Mouse (Mus musculus) gastrocnemius, adult 8-10 months (tissue): Measurements from ENCODE around the gene Sh3pxd2b. TPM values are rescaled to one million over a fixed set of nuclear protein-coding genes. Genes with fewer than 3 reads are reported as not detected.

Source experiments
- DNase-seq, 2 experiments: peaks; one replicate each; pipeline ENCODE4 v3.0.0; 2022; ENCODE audit warnings: low spot score in 2 of 2
- total RNA-seq, 4 experiments: library from RNA; stranded (reverse); gene quantifications; 2 replicates each; pipeline ENCODE4 v1.2.4; 2022

The Sh3pxd2b gene
- total RNA-seq, 4 experiments from 2014 or later = 1.7 to 2.8 (median 2.3) TPM

DNA sequence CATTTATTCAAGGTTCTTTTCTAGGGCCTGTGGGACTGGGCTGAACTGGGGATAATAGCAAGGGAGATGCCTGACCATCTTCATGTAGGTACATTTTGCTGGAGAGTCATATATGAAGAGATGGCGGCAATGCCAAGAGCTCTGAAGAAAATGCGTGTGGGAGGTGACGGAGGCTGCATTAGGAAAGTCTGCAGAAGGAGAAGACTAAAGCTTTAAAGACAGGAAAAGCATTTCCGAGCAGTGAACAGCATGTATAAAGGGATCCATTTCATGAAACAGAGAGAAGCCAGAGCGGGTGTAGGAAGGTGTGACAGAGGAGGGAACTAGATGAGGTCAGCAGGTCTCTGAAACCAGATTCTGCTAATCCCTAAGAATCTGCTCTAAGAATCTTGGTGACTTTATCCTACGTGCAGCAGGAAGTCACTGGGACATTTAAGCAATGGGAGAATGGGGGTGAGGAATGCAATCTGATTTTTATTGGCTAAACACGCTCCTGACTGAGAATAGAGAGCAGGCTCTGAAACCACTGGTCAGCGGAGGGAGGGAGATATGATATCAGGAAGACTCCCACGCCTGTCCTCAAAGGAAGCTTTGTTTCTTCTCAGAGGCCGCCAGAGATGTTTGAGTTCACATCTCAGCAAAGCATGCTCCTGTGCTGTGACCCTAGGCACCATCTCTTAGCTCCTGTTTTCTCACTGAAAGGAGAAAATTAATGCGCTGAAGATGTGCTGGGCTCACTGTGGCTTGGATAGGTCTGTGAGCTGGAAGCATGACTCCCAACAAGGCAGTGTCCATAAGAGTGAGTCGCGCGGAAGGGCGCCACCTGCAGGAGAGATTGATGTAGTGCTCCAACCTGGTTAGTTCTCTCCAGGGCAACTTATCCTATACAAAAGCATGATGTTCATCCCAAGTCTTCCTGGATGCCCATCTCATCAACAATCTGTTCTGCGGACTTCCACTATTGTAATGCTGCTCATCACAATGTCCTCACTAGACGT lies 6.8 kb upstream of the Sh3pxd2b start:
- no peak for DNase-seq

DNA sequence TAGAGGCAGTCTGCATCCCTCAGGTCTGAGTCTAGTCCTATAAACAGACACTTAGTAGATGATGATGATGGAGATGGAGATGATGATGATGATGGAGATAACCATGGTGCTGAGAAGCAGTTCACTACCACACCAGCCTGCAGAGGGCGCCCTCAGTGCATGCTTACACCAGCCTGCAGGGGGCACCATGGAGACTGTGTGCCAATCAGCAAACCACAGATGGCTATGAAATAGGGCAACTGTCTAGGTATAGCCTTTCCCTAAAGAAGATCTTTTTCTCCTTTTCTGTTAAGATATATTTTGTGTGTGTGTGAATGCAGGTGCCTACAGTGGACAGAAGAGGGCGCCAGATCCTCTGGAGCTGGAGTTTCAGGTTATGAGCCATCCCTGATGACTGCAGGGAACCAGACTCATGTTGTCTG lies 4.8 kb upstream of the Sh3pxd2b start:
- DNase-seq = peak in 1 of 2 experiments; percentile 52

DNA sequence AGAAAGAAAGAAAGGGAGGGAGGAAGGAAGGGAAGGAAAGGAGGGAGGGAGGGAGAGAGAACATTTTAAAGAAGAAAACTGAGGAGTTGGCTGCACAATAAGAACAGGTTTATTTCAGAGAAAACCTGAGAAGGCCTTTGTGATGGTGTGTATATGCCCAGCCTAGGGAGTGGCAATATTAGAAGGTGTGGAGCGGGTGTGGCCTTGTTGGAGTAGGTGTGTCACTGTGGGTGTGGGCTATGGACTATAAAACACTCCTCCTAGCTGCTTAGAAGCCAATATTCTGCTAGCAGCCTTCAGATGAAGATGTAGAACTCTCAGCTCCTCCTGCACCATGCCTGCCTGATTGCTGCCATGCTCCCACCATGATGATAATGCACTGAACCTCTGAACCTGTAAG lies 4.3 kb upstream of the Sh3pxd2b start:
- DNase-seq = no peak

GRCm38 (mm10) chr11:32345504-32346297 lies 1.9 kb upstream of the Sh3pxd2b start:
- no peak for DNase-seq

GRCm38 (mm10) chr11:32347264-32347606 lies 385 bp upstream of the Sh3pxd2b start:
- DNase-seq = no peak

DNA sequence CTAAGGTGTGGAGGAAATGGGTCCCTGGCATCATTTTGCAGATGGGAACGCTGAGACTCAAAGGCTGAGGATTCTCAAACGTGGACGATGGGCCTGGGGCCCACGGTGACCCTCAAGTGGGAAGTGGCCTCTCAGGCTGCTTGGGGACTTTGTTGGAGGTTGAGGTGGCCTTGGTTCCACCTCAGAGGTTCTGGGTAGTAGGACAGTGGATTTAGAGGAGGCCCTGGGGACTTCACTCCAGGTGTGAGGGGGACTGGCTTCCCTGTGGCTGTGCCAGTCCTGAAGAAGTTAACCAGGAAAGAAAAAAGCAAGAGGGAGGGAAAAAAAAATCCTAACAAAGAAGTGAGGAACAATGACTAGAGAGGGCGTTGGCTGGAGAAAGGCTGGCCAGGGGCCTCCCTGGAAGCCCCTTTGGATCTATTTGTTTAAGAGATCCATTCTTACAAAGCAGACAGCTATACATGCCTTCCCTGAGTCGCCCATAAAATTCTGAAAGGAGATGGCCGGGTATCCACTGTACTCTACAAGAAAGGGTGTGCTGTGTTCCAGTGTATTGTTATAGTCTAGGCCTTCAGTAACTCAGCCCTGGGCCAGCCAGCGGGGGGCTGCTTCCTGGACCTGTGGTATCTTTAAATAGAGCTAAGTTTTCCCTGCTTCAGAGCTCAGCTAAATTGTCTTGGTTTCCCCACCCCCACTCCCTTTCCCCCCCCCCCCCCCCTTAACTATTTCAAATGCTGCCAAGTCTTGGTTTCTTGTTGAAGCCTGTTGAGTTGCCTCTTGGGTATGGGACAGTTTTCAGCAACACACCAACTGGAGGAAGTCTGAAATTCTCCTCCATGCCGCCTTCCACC lies 1.0 kb downstream of the Sh3pxd2b start:
- no peak for DNase-seq

GRCm38 (mm10) chr11:32349284-32349953 lies 1.8 kb downstream of the Sh3pxd2b start:
- DNase-seq = no peak

DNA sequence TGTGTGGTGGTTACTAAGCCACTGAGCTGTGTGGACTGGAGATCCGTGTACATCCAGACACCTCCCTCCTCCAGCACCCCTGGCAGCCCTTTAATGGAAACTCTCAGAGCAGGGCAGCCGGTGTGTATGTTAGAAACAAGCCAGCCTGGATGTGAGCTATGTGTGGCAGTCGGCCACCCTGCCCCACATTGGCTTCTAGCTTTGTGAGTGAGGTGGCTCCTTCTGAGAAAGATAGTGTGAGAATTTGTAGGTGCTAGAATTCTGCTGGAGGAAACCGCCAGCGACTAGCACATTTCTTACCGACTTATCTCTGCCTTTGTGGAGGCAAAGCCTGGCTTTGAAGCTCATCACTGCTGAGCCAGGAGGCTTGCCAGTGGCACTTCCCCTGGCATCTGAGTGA lies 5.3 kb downstream of the Sh3pxd2b start:
- no peak for DNase-seq

- no peak for DNase-seq
Measured at GRCm38 (mm10) chr11:32355377-32355776, 7.8 kb downstream of the Sh3pxd2b start.

DNA sequence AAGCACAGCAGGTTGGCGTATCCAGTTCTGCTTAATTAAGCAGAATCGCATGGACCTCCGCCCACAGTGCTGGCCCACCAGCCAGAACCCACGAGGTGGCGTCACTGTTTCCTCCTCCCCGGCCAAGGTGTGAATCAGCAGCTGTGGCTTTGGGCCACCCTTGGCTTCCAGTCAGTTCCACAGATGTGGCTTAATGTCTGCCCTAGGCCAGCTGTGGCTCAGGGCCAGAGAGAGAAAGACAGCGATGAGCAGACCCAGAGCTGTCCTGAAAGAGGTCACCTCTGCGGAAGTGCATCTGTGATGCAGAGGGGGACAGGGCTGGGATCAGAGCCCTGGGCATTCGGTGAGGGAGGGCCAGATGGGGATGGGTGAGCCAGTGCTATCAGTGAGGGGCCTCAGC lies 10.1 kb downstream of the Sh3pxd2b start:
- DNase-seq = peak; percentile 86 to 88

DNA sequence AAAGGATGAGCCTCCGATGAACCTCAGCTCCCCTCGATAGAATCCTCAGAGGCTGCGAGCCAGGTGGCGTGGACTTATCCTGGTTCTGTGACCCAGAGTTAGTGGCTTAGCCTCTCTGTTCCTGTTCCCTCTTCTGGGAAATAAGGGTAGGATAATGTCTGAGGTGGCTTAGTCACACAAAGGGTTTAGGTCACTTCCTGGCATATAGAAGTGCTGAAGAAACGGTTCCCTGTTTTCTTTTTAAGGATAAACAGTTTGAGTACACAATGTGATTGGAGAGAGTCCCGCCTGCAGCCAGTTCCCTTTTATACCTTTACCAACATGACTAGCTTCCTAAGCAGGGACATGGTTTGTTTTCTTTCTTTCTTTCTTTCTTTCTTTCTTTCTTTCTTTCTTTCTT lies 10.8 kb downstream of the Sh3pxd2b start:
- DNase-seq = no peak

- DNase-seq = no peak
Measured at GRCm38 (mm10) chr11:32359566-32359965, 11.9 kb downstream of the Sh3pxd2b start.

- no peak for DNase-seq
Measured at GRCm38 (mm10) chr11:32361774-32362173, 14.2 kb downstream of the Sh3pxd2b start.

- DNase-seq = no peak
Measured at GRCm38 (mm10) chr11:32363188-32363587, 15.6 kb downstream of the Sh3pxd2b start.

DNA sequence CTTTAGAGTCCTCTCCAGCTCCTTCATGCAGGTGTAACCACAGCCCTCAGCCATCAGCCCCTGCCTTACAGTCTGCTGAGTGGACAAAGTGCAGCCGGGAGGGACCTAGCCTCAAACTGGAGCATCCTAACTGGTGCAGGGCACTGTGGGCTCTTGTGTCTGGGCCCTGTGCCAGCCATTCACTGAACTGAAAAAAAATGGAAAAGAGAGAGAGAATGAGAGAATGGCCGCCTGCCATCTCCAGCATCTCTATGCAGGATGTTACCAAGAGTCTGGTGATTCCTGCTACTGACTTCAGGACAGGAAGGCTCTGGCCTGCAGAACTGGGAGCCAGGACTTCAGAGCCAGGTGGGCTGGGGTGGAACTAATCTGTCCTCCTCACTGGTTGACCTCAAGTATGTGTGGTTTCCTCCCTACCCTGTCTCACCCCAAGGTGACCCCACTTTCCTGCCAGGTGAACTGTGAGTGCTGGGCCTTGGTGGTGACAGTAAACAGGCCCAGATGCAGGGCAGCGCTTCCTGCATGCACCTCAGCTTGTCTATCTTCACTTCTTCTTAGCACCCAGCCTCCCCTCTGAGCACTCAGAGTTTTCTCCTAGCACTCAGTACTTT lies 16.1 kb downstream of the Sh3pxd2b start:
- no peak for DNase-seq

DNA sequence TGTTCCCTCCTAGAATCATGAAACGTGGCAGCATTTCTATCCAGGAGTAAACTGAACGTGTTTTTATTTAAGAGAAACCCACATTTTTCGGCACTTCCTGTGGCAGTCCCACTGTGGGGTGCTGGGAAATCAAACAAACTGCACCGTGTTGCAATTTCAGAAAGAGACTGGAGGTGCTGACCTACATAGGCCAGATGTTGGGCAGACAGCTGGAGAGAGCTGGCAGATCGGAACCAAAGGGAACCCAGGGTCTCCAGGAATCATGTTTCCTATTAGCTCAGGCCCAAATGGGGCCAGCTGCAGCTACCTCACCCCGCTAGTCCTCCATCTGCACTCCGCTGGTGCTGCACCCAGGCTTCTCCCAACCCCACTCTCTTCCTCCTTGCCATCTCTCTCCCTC lies 16.8 kb downstream of the Sh3pxd2b start:
- peak; percentile 22 to 40 for DNase-seq

DNA sequence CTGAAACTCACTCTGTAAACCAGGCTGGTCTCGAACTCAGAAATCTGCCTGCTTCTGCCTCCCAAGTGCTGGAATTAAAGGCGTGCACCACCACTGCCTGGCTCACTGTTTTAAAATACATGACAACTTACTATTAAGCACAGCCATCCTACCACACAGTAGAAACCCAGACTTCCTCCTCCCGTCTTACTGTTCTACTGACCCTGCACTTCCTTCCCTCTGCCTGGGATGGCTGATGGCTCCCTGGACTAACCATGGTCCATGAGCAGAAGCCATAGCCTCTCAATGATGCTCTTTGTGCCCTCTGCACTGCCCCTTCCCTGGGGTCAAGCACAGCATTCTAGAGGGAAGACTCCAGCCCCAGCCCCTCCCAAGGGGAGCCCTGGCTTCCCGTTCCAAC lies 17.9 kb downstream of the Sh3pxd2b start:
- no peak for DNase-seq

DNA sequence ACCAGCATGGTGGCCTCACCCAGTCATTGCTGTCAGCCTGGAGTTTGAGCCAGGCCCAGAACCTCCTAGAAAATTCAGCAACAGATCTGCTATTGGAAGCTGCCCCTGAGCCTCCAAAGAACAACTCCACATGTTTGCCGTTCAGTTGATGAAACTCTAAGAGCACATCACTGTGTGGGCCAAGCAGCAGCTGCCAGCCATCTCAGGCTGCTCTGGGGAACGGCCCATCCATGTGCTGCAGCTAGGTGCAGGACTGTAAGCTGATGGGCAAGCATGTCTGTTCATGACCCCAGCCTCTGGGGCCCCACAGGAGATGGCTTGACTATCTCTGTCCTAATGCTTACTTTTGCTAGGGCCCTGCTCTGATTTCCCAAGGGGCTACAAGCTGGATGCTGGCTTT lies 19.4 kb downstream of the Sh3pxd2b start:
- no peak for DNase-seq

- DNase-seq = no peak
Measured at GRCm38 (mm10) chr11:32368986-32369385, 21.4 kb downstream of the Sh3pxd2b start.

DNA sequence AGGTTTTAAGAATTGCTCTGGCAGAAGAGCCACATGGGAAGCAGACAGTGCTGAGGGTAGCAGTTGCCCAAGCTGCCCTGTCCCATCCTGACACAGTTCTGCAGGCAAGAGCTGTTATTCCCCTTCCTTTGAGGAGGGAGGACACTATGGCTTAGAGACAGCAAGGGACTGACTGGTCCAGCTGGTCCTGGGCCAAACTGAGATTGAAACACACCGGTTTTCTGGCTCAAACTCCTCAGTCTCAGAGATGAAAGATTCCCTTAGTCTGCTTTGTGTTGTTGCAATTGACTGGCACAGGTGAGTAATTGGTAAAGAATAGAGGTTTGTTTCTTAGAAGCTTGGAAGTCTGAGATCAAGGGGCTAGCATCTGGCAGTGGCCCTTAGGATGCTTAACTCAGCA lies 23.3 kb downstream of the Sh3pxd2b start:
- no peak for DNase-seq
